Mouse (Mus musculus): ENCODE measurements around the gene Vkorc1l1.
A peak's percentile ranks its signal among the peaks of the same experiment; 100 is the strongest.

The Vkorc1l1 gene

DNA sequence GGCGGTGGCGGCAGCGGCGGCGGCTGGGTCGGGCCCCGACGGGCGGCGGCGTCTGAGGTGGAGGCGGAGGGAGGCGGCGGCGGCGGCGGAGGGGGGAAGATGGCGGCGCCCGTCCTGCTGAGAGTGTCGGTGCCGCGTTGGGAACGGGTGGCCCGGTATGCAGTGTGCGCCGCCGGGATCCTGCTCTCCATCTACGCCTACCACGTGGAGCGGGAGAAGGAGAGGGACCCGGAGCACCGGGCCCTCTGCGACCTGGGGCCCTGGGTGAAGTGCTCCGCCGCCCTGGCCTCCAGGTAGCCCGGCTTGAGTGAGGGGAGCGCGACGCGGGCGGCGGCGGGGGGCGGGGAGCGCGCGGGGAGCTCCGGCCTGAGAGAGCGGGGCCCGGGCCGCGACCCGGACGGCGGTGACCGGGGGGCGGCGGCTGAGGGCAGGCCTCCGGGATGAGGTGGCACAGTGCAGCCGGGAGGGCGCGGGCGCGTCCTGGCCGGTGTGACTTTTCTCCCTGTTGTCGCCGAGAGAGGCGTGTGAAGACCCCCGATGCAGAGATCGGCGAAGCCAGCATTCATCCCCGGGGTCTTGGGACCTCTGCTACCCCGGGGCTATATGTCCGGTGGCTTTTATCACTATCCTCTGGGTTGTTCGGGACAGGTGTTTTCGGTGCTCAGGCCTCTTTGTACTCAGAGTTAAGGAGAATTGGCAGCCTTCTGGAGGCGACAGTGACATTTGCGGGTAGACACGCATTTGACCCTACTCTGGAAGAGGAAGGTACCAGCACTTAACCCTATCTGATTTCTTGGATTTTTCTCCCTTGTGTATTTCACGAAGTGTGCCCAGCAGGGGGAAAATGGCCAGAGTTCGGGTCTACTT lies 536 bp downstream of the Vkorc1l1 start:
- DNase-seq (ENCODE audit: low spot score in 2 of 2): peak; percentile 13 to 18

DNA sequence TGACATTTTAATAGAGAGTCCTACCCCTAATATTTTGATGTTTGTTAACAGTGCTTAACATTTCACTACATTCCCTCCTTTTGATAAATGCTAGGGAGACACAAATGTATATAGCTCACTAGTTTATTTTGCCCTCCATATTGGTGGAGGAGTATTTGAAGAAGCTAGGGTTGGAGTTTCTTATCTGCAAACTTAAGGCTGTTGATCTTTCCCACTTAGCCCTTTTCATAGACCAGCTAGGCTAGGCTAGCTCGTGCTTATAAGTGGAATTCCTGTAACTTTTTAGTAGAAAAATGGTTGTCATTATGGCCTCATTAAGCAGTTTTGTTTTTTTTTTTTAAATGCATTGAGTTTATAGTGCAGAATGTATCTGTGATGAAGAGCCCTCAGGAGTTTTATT lies 1.6 kb downstream of the Vkorc1l1 start:
- no peak for DNase-seq (ENCODE audit: low spot score in 2 of 2)

GRCm38 (mm10) chr5:129947528-129948033 lies 5.8 kb downstream of the Vkorc1l1 start:
- DNase-seq (ENCODE audit: low spot score in 2 of 2): no peak

DNA sequence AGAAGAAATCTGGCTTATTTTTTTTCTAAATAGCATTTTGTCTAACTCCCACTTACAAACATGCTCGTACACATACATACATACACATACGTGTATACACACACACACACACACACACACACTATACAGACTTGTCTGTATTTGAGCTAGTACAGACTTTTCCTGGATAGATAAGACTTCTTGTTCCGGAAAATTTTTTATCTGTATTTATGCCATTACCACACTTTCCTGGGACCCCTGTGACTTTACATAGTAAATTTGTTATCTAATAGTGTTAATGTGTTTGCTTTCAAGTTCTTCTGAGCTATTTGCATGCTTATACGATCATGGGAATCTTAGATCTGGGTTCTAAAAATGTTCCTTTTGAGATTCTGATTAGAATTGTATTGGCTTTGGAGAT lies 10.4 kb downstream of the Vkorc1l1 start:
- no peak for DNase-seq (ENCODE audit: low spot score in 2 of 2)

DNA sequence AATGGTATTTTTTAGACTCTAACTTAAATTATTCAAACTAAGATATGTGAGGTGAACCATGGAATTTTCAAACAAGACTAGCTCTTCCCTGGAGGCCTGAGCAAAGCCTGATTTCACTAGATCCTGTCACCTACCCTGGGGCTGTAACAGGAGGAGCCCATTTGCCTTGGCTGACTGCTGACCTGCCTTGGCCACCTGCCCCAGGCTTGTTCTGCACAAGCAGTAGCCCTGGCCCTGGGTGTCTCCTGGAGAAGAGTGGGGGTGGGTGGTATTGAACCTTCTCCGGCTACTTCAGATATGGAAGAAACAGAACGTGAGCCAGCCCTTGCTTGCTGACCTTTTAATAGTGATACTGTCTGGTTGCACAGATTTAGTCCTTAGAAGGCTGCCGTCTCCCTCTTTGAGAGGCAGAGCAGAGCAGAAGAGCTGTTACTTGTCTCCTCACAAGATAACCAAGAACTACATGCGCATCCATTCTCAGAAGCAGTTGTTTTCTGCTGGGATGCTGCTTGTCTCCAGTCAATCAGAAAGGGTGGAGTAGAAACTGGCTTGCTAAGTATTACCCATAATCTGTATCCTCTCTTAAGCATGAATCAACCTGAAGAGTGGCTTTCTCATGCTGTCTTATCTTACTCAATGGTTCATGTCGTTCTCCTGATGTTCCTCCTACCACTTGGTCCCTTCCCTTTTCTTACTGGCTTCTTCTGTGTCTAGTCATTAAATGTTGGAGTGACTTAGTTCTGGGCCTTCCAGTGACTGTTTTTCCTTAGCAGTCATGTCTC lies 12.9 kb downstream of the Vkorc1l1 start:
- DNase-seq (ENCODE audit: low spot score in 2 of 2): no peak

GRCm38 (mm10) chr5:129955792-129956191 lies 14.0 kb downstream of the Vkorc1l1 start:
- no peak for DNase-seq (ENCODE audit: low spot score in 2 of 2)

DNA sequence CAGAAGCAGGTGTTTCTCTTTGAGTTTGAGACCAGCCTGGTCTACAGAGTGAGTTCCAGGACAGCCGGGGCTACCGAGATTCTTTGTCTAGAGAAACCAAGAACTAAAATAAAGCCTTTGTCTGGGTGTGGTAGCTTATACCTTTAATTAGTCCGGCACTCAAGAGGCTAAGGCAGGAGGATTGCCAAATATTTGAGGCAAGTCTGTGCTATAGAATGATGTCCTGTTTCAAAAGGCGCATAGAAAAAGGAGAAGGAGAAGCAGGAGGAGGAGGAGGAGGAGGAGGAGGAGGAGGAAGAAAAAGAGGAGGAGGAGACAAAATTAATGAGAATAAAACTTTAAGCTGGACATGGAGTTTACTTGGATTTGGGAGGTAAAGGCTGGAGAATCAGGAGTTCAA lies 21.5 kb downstream of the Vkorc1l1 start:
- DNase-seq (ENCODE audit: low spot score in 2 of 2): no peak

GRCm38 (mm10) chr5:129966448-129966847 lies 24.7 kb downstream of the Vkorc1l1 start:
- no peak for DNase-seq (ENCODE audit: low spot score in 2 of 2)

DNA sequence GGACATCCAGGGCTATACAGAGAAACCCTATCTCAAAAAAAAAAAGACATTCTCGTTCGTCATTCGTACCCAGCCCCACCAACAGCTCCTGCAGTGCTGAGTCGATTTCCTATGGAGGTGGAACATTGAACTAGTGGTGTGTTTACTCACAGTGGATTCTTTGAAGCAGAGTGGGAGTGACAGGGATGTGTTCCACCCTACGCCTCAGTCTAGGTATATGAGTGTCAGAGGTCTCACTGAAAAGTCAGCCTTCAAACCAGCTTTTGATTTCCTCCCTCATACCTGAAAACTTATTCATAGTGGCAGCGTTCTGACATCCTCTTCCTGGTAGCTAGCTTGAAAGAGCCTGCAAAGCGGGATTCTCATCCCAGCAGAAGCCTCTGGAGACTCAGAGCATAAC lies 26.6 kb downstream of the Vkorc1l1 start:
- no peak for DNase-seq (ENCODE audit: low spot score in 2 of 2)

- DNase-seq (ENCODE audit: low spot score in 2 of 2): no peak
These were observed 29.7 kb downstream of the Vkorc1l1 start for GRCm38 (mm10) chr5:129971491-129971890.

DNA sequence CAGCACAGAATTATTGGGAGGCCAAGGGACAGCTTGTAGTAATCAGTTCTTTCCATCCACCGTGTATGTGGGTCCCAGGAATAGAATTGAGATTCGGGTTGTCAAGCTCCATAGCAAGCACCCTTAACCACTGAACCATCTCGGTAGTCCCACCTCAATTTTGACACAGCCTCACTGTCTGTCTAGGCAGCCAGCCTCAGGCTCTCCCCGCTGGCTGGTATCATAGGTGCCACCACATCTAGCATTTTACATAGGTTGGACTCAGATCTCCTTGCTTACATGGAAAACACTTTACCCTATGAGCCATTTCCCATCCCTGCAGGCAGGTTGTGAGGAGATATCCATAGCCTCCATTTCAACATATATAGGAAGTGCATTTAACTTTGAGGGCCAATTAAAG lies 32.6 kb downstream of the Vkorc1l1 start:
- DNase-seq (ENCODE audit: low spot score in 2 of 2): no peak

GRCm38 (mm10) chr5:129974866-129975311 lies 33.1 kb downstream of the Vkorc1l1 start:
- no peak for DNase-seq (ENCODE audit: low spot score in 2 of 2)

DNA sequence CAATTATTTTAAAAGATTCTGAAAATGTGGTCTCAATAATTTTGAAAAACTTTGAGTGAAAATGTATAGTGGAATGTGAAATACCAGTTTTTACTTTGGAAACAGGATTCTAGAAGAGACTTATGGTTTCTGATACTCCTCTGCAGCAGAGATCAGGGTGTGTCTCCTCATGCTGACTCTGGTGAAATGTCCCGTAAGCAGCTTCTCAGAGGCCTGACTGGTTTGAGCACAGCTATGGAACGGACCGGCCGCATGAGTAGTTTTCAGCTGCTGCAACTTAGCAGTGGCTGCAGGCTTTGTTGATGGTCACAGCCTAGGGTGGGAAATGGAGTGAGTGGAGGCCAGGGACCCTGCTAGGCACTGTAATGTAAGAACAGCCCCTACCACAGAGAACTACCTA lies 36.0 kb downstream of the Vkorc1l1 start:
- no peak for DNase-seq (ENCODE audit: low spot score in 2 of 2)

DNA sequence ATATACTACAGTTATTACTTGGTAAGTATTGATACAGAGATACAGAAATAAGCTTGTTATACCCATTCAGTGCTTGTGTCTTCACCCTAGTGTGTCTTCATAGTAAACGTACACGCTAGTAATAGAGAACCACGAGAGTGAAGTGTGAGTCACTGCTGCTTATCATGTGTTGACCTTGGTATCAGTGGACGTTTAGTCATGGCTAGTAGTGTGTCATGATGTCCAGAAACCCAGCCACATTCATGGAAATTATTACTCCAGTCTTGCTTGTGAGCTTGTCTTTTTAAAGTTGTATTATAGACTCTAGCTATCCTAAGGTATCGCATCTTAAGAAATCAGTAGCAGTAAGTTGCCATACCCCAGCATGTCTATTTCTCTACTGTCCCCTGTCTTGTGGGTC lies 36.8 kb downstream of the Vkorc1l1 start:
- DNase-seq (ENCODE audit: low spot score in 2 of 2): no peak

- DNase-seq (ENCODE audit: low spot score in 2 of 2): no peak
These were observed 38.4 kb downstream of the Vkorc1l1 start for GRCm38 (mm10) chr5:129980216-129980615.

DNA sequence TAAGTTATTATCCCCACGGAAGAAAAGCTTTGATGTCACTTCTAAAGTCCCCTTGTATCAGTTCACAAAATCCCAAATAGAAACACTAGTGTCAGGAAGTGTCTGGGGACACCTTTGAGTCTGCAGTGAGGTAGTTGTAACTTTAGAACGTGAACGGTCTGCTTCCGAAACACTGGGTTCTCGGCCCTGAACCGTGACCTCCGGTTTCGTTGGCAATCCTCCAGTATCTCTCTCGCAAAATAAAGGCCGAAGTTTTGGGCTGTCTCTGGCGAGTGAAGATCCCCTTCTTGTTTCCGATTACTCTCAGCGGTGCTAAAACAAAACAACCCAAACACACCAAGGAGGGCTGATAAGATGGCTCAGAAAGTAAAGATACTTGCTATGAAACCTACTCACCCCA lies 47.6 kb downstream of the Vkorc1l1 start:
- DNase-seq (ENCODE audit: low spot score in 2 of 2): no peak

- no peak for DNase-seq (ENCODE audit: low spot score in 2 of 2)
These were observed 50.1 kb downstream of the Vkorc1l1 start for GRCm38 (mm10) chr5:129991898-129992297.

- DNase-seq (ENCODE audit: low spot score in 2 of 2): no peak
These were observed 51.6 kb downstream of the Vkorc1l1 start for GRCm38 (mm10) chr5:129993374-129993773.

DNA sequence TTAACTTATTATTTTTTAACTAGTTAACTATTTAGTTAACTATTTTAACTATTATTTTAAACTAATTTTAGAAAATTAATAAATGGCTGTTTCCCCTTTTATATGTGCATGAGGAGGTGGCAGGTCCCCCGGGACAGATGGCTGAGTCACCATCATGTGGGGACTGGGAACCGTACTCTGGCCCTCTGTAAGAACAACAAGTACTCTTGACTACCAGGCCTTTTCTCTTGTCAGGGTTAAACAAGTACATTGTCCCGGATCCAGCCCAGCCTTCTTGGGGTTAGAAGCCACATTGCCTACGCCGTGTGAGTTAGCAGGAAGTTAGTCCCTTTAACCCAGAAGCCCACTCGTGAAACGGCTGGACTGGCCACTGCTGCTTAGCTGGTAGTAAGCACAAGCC lies 53.2 kb downstream of the Vkorc1l1 start:
- DNase-seq (ENCODE audit: low spot score in 2 of 2): no peak

DNA sequence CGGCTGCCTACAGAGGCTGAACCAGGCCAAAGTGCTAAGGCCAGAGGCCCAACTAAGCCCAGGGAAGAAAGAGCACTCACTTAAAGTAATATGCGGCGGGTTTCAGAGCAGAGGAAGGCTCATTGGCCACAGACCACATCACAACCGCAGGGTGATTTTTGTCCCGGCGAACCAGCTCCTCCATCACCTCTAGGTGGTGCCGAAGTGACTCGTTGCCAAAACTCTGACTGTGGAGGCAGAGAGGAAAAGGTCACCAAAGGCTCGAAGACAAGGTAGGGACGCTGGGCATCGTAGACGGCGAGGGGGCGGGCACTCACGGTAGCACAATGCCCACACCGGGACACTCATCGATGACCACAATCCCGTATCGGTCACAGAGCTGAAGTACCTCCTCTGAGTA lies 55.9 kb downstream of the Vkorc1l1 start:
- DNase-seq (ENCODE audit: low spot score in 2 of 2): no peak

DNA sequence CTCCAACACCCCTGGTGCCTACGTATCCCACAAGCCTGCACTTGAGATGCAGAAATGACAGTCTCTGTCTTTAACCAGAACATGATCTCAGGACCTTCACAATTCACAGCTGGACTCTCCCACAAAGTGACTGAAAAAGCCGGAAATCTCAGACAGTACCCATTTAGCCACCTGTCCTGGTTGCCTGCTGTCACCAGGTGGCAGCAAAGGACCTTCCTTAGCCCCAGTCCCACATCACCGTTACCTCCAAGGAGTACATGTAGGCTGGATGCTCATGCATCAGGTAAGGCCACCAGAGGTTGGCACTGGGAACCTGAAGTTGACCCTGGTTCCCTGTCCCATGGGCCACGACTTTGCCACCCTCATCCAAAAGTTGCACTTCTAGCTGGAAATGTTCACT lies 57.3 kb downstream of the Vkorc1l1 start:
- DNase-seq (ENCODE audit: low spot score in 2 of 2): peak in 1 of 2 experiments; percentile 57

DNA sequence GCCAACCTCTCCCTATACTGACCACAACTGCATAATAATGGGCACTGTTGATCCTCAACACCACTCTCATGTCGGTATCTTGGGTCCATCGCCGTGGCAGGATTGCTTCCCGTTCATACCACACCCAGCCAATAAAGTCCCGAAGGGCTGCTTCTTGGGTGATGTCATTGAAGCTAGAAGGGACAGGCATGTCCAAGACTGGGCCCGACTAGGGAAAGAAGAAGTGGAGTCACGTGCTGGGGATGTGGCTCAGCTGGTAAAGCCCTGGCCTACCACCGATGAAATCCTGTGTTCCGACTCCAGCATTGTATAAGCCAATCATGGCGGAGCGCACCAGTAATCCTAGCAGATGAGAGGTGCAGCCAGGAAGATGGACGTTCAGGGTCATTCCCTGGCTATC lies 59.0 kb downstream of the Vkorc1l1 start:
- DNase-seq (ENCODE audit: low spot score in 2 of 2): no peak

Measured in frontal cortex, postnatal 14 days (tissue).